Mouse (Mus musculus) forebrain, embryonic 16.5 days (tissue): ENCODE measurements at regions not wholly inside any gene's neighbourhood (a gene's known extent, or its start where the extent isn't known, plus 50 kb on each side); places are given as distances from the start of the nearest gene placed in this dataset.

ENCODE experiments used
- ATAC-seq: fragments of 200-750 bp; cut with Nextera tagmentation; 2 replicates; pipeline ENCODE4 v1.8.0; 2017; ENCODE audit warnings: mild to moderate bottlenecking, moderate library complexity
- H3K27ac ChIP-seq: fragments of 300-500 bp; sonication (generic); 2 replicates; pipeline ENCODE4 v1.5.1; 2014; ENCODE audit warnings: low read length, control low read depth
- H3K27me3 ChIP-seq: fragments of 300-500 bp; sonication (generic); replicated peaks from 2 replicates; pipeline ENCODE4 v1.6.1; 2014; ENCODE audit warnings: low read length; ENCODE audit not compliant: control insufficient read depth, insufficient read depth
- H3K36me3 ChIP-seq: fragments of 300-500 bp; sonication (generic); 2 replicates; pipeline ENCODE4 v1.6.1; 2014; ENCODE audit not compliant: control insufficient read depth, insufficient read depth
- H3K4me1 ChIP-seq: fragments of 300-500 bp; sonication (generic); replicated peaks from 2 replicates; pipeline ENCODE4 v1.6.1; 2014; ENCODE audit warnings: low read length; ENCODE audit not compliant: control insufficient read depth, insufficient read depth
- H3K4me2 ChIP-seq: fragments of 300-500 bp; sonication (generic); 2 replicates; pipeline ENCODE4 v1.6.1; 2014; ENCODE audit warnings: mild to moderate bottlenecking, low read length, control low read depth
- H3K4me3 ChIP-seq: fragments of 300-500 bp; sonication (generic); replicated peaks from 2 replicates; pipeline ENCODE4 v1.5.1; 2014; ENCODE audit warnings: mild to moderate bottlenecking, low read length, control low read depth
- H3K9ac ChIP-seq: fragments of 300-500 bp; sonication (generic); replicated peaks from 2 replicates; pipeline ENCODE4 v1.6.1; 2014; ENCODE audit warnings: low read depth, low read length, control low read depth
- H3K9me3 ChIP-seq: fragments of 300-500 bp; sonication (generic); 2 replicates; pipeline ENCODE4 v1.6.1; 2016; ENCODE audit warnings: low read length; ENCODE audit not compliant: control insufficient read depth
- WGBS: fragments of 180-500 bp; shearing (Covaris S2); extraction: QIAGEN DNeasy Blood & Tissue Kit; methylation state at CpG from one replicate; pipeline ENCODE4 v1.1.7; 2014; 5-methylcytosine and 5-hydroxymethylcytosine counted together

GRCm38 (mm10) chr14:29895332-29895988 is 72.6 kb upstream of the Selenok start:
- Histone ChIP-seq H3K27ac (no peak overlapping the region), H3K9me3 (no peaks in the 10 kb centered on the region), H3K27me3 (no peaks in the 10 kb centered on the region), H3K4me1 (peaks cover 7% of the 10 kb centered on the region; the same call in 1 of the 2 replicates), H3K4me2 (no peak overlapping the region), H3K9ac (no peak overlapping the region), H3K4me3 (no peak overlapping the region), H3K36me3 (no peaks in the 10 kb centered on the region)
- 64% methylated on average over 2 of the region's 2 CpGs for WGBS
- ATAC-seq = peak; percentile 90

DNA sequence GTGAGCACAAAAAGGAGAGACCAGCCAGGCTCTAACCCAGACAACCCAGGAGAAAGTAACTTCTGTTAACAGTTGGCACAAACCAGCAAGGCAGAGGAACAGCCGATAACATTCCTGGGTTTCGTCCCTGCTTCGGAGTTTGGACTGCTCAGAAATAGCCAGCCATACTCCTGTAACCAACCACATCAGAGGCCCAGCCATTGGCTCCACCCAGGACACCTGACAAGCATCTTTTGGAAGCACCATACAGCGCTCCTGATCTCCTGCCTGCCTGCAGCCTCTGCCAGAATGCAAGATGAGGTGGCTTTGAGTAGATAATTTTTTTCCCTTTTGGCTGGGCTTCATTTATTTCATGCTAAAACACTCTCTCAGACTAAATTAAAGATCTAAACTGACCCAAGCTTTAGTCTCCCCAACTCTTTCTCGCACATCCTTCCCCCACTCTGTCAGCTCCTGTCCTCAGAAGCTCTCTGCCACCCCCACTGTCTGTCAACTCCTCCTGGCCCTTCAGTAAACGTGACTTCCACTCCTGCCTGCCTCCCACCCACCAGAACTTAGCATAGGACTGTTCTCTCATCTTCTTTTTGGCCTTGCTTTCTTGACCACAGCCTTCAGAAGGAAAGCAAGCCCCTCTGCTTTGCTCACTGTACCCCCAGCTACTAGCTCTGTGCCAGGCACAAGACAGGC is 72.0 kb upstream of the Selenok start:
- H3K27ac ChIP-seq = no peak overlapping the region
- no peak overlapping the region for H3K9ac ChIP-seq
- H3K27me3 ChIP-seq = no peaks in the 10 kb centered on the region
- no peaks in the 10 kb centered on the region for H3K9me3 ChIP-seq
- H3K4me1 ChIP-seq = peaks cover 7% of the 10 kb centered on the region; the same call in 1 of the 2 replicates
- ATAC-seq = no peak
- H3K4me3 ChIP-seq = no peak overlapping the region
- no peak overlapping the region for H3K4me2 ChIP-seq
- no peaks in the 10 kb centered on the region for H3K36me3 ChIP-seq
- 75% methylated on average over 6 of the region's 6 CpGs for WGBS

- Histone ChIP-seq H3K27ac (no peak overlapping the region), H3K27me3 (no peaks in the 10 kb centered on the region), H3K9me3 (no peaks in the 10 kb centered on the region), H3K9ac (no peak overlapping the region), H3K36me3 (no peaks in the 10 kb centered on the region), H3K4me3 (no peak overlapping the region), H3K4me1 (no peaks in the 10 kb centered on the region), H3K4me2 (no peak overlapping the region)
- ATAC-seq = no peak
- 58% methylated on average over 6 of the region's 6 CpGs for whole genome bisulfite sequencing
These were observed 67.2 kb upstream of the Selenok start for GRCm38 (mm10) chr14:29900931-29901330.

DNA sequence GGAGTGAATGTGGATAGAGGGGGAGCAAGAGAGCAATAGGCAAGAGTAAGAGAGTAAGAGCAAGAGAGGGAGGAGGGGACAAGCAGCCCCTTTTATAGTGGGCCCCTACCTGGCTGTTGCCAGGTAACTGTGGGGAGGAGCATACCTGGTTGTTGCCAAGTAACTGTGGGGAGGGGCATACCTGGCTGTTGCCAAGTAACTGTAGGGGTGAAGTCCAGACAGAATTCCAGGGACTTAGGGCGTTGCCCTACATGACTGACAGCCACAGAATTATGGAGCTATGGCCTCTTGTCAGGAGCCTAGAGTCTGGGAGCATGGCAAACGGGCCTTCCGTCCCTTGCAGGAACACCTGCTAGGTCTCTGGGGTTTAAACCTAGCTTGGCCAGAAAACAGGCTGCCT is 64.5 kb upstream of the Selenok start:
- Histone ChIP-seq H3K4me1 (no peaks in the 10 kb centered on the region), H3K9me3 (no peaks in the 10 kb centered on the region), H3K27ac (no peak overlapping the region), H3K4me3 (no peak overlapping the region), H3K27me3 (no peaks in the 10 kb centered on the region), H3K9ac (no peak overlapping the region), H3K36me3 (no peaks in the 10 kb centered on the region), H3K4me2 (no peak overlapping the region)
- WGBS = 68% methylated on average over 3 of the region's 3 CpGs
- ATAC-seq = no peak

DNA sequence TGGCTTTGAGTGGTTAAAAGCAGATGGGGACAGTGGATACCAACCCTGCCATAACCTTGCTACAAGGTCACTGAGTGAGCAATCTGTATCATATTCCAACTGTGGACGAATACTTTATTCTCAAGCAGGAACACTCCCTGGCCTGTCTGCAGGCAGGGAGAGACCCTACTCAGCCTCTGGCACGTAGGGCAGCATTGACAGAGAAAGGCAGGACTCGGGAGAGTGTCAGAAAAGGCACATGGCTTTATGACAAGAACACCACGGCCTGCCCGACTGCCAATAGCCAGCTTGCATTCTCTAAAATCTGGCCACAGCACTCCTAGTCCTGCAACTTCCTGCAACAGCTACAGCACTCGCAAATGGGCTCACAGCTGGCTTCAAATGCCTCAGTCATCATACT is 63.3 kb upstream of the Selenok start:
- H3K9me3 ChIP-seq = no peaks in the 10 kb centered on the region

GRCm38 (mm10) chr14:29909741-29910140 is 58.4 kb upstream of the Selenok start:
- no peaks in the 10 kb centered on the region for H3K9me3 ChIP-seq
- no peak overlapping the region for H3K4me3 ChIP-seq
- 65% methylated on average over 8 of the region's 8 CpGs for WGBS
- H3K4me2 ChIP-seq = no peak overlapping the region
- H3K36me3 ChIP-seq = no peaks in the 10 kb centered on the region
- H3K27me3 ChIP-seq = no peaks in the 10 kb centered on the region
- no peak overlapping the region for H3K27ac ChIP-seq
- no peak for ATAC-seq
- no peaks in the 10 kb centered on the region for H3K4me1 ChIP-seq
- H3K9ac ChIP-seq = no peak overlapping the region

More for the DNA sequence above, 63.3 kb upstream of the Selenok start:
- whole genome bisulfite sequencing = 82% methylated on average over 6 of the region's 6 CpGs
- no peaks in the 10 kb centered on the region for H3K27me3 ChIP-seq
- no peaks in the 10 kb centered on the region for H3K36me3 ChIP-seq
- H3K27ac ChIP-seq = no peak overlapping the region
- H3K4me1 ChIP-seq = no peaks in the 10 kb centered on the region
- no peak overlapping the region for H3K9ac ChIP-seq
- no peak for ATAC-seq
- H3K4me3 ChIP-seq = no peak overlapping the region
- H3K4me2 ChIP-seq = no peak overlapping the region
